Comparison of ENCODE assay signal across 9 mouse cellular contexts in genomic region chr14:41162663-41163062, GRCm38 (mm10). TPM values are rescaled to one million over a fixed set of nuclear protein-coding genes. Genes with fewer than 3 reads are reported as not detected.
A peak's percentile ranks its signal among the peaks of the same experiment; 100 is the strongest.
DNase-seq lines count a peak whose midpoint lies in the region; ATAC-seq and TF ChIP-seq lines count a peak whose summit lies in the region.
"Had no signal": no experiment of that assay in that cellular context is flagged by ENCODE, and none has a peak within 500 bp of the region (broad histone marks: within the 10 kb centered on the region; RNA-seq: fewer than 3 reads in every experiment).

No protein-coding gene starts in this region.

- peak; percentile 76 to 94 for TF ChIP-seq CTCF in CH12.LX (conservative IDR thresholded peaks at IDR 0.05 in 1 of 2, IDR thresholded peaks at IDR 0.05 in 1 of 2; ENCODE audit: low read depth in 2 of 2, low read length in 2 of 2)
- TF ChIP-seq CTCF in bone marrow, adult 2 months (IDR thresholded peaks at IDR 0.05; ENCODE audit: control insufficient read depth, insufficient read depth, low read length) = 0 out of 2 replicates have a peak, but pooled peaks have one; percentile 19

- H3K79me2 ChIP-seq in CH12.LX (replicated peaks; ENCODE audit: control insufficient read depth, extremely low read depth, insufficient read depth, poor library complexity, severe bottlenecking) = no peaks in the 10 kb centered on the region

- DNase-seq in gastrocnemius, adult 18-20 months (ENCODE audit: low spot score) = peak; percentile 1
- DNase-seq in gastrocnemius, postnatal 36 days = no peak
- peak; percentile 61 for DNase-seq in CH12.LX (ENCODE audit: extremely low read depth)
- peak; percentile 38 to 62 for DNase-seq in heart, postnatal 14 days
- peak; percentile 48 for DNase-seq in limb, embryonic 10.5 days (ENCODE audit: low spot score)
- peak; percentile 66 for DNase-seq in retina, embryonic 14.5 days (ENCODE audit: low spot score)

- dilution Hi-C loops in CH12.LX (cut with MboI; ENCODE audit: extremely low pct_ligation_motif_present, extremely low pct_unique_long_range_greater_than_20kb, low sequenced_read_pairs) = no loop called here

- no peak for TF ChIP-seq POLR2A in CH12.LX (IDR thresholded peaks at IDR 0.05; ENCODE audit: low read depth, low read length)
- TF ChIP-seq POLR2A in bone marrow, adult 2 months (IDR thresholded peaks at IDR 0.05; ENCODE audit: borderline replicate concordance, control insufficient read depth, low read depth, low read length) = no peak

- ATAC-seq in erythroid progenitor cell, adult 5-6 weeks (replicated peaks; ENCODE audit: low FRiP score, poor library complexity, severe bottlenecking) = no peak

- H3K36me3 ChIP-seq in CH12.LX (replicated peaks in 1 of 2; ENCODE audit: control insufficient read depth in 1 of 2, insufficient read depth in 1 of 2, low read length in 1 of 2) = no peaks in the 10 kb centered on the region
- H3K36me3 ChIP-seq in limb, embryonic 10.5 days = no peaks in the 10 kb centered on the region

- WGBS in bone marrow, adult 2 months = 14% methylated on average over 2 of the region's 2 CpGs
- 27% methylated on average over 2 of the region's 2 CpGs for WGBS in limb, embryonic 10.5 days

- in situ Hi-C loops in CH12.LX (cut with MboI; ENCODE audit: low pct_ligation_motif_present, low pct_unique_long_range_greater_than_20kb, low sequenced_read_pairs) = loop anchor here (10.0 kb wide), 1 partner anchor 68 kb away; no protein-coding TSS in a partner anchor

- no peak overlapping the region for H3K4me2 ChIP-seq in CH12.LX (ENCODE audit: insufficient read depth, low read depth, poor library complexity, severe bottlenecking)

- H3K4me1 ChIP-seq in CH12.LX (ENCODE audit: control insufficient read depth in 1 of 2, insufficient read depth in 2 of 2) = peaks cover 0 to 7% of the 10 kb centered on the region in 2 experiments; a peak in 2 of 4 replicates
- H3K4me1 ChIP-seq in bone marrow, adult 2 months (ENCODE audit: control insufficient read depth, insufficient read depth, low read length) = no peaks in the 10 kb centered on the region
- no peaks in the 10 kb centered on the region for H3K4me1 ChIP-seq in limb, embryonic 10.5 days

- no peaks in the 10 kb centered on the region for H3K9me3 ChIP-seq in CH12.LX (replicated peaks; ENCODE audit: low read length)
- H3K9me3 ChIP-seq in limb, embryonic 10.5 days (replicated peaks) = no peaks in the 10 kb centered on the region

- no peak overlapping the region for H3K27ac ChIP-seq in CH12.LX (ENCODE audit: insufficient read depth, low read depth)
- no peak overlapping the region for H3K27ac ChIP-seq in bone marrow, adult 2 months (ENCODE audit: control insufficient read depth, insufficient read depth, low read depth, low read length, poor library complexity)
- no peak overlapping the region for H3K27ac ChIP-seq in limb, embryonic 10.5 days

- TF ChIP-seq RAD21 in CH12.LX (IDR thresholded peaks at IDR 0.05; ENCODE audit: low read depth, low read length) = peak; percentile 85

- no peak overlapping the region for H3K4me3 ChIP-seq in CH12.LX (replicated peaks in 1 of 3; ENCODE audit: low read depth in 2 of 3, low read length in 2 of 3, poor library complexity in 1 of 3)
- H3K4me3 ChIP-seq in bone marrow, adult 2 months (replicated peaks; ENCODE audit: control insufficient read depth, low read depth, low read length) = no peak overlapping the region
- H3K4me3 ChIP-seq in limb, embryonic 10.5 days = no peak overlapping the region

- no peaks in the 10 kb centered on the region for H3K27me3 ChIP-seq in CH12.LX (replicated peaks)
- H3K27me3 ChIP-seq in limb, embryonic 10.5 days (ENCODE audit: low read depth, poor library complexity, severe bottlenecking) = no peaks in the 10 kb centered on the region

- intact Hi-C loops in gastrocnemius, postnatal 36 days (cut with DNase I) = no loop called here
- intact Hi-C loops in heart, postnatal 14 days (cut with DNase I) = loop anchor here (1.0 kb wide), 1 partner anchor 34 kb away; no protein-coding TSS in a partner anchor

- H3K9ac ChIP-seq in CH12.LX (ENCODE audit: insufficient read depth, low read depth) = no peak overlapping the region

- TF ChIP-seq EP300 in CH12.LX (IDR thresholded peaks at IDR 0.05; ENCODE audit: low read length) = no peak

TF ChIP-seq in CH12.LX, 34 proteins besides CTCF, POLR2A, EP300 and RAD21:
- TF ChIP-seq HCFC1 (IDR thresholded peaks at IDR 0.05; ENCODE audit: low read depth, low read length) = no peak
- TF ChIP-seq SMC3 (IDR thresholded peaks at IDR 0.05; ENCODE audit: low read depth, low read length) = peak; percentile 84
- TF ChIP-seq BHLHE40 (IDR thresholded peaks at IDR 0.05; ENCODE audit: low read depth, low read length) = no peak
- TF ChIP-seq MAFK (IDR thresholded peaks at IDR 0.05; ENCODE audit: insufficient replicate concordance, low read length) = no peak
- TF ChIP-seq USF1 (IDR thresholded peaks at IDR 0.05; ENCODE audit: low read depth, low read length) = no peak
- TF ChIP-seq JUN (IDR thresholded peaks at IDR 0.05; ENCODE audit: insufficient read depth, low read depth, low read length) = no peak
- no peak for TF ChIP-seq MAX (IDR thresholded peaks at IDR 0.05; ENCODE audit: low read length)
- peak; percentile 35; the same call in 1 of the 2 replicates for TF ChIP-seq ZC3H11A (IDR thresholded peaks at IDR 0.05; ENCODE audit: low read depth, low read length)
- no peak for TF ChIP-seq POLR2AphosphoS2 (IDR thresholded peaks at IDR 0.05; ENCODE audit: low read depth, low read length)
- no peak for TF ChIP-seq TCF12 (IDR thresholded peaks at IDR 0.05; ENCODE audit: low read depth, low read length)
- TF ChIP-seq NRF1 (IDR thresholded peaks at IDR 0.05; ENCODE audit: low read depth, low read length) = peak; percentile 17; the same call in 1 of the 2 replicates
- peak; percentile 33; the same call in 1 of the 2 replicates for TF ChIP-seq NELFE (IDR thresholded peaks at IDR 0.05; ENCODE audit: low read depth, low read length)
- no peak for TF ChIP-seq SIN3A (IDR thresholded peaks at IDR 0.05; ENCODE audit: low read length)

RNA-seq across cellular contexts. Expression of gene Mbl1, which starts 11.4 kb away (rescaled TPM):
- not detected for total RNA-seq in gastrocnemius, adult 18-20 months (2021)
- total RNA-seq in gastrocnemius, postnatal 36 days (2021) = not detected
- total RNA-seq in CH12.LX (2012; rRNA removed) = not detected in 2 replicates
- total RNA-seq in CH12.LX (2014; rRNA removed) = not detected in 2 replicates
- polyA plus RNA-seq in CH12.LX (2012; ENCODE audit: insufficient read length, low read depth) = not detected in 2 replicates
- polyA plus RNA-seq in bone marrow, adult 2 months (2011; ENCODE audit: insufficient read depth, insufficient read length, low replicate concordance, missing spikeins) = 1.1 TPM in 1 of 2 replicates, not detected in the other
- not detected for total RNA-seq in heart, postnatal 14 days (2021)
- polyA plus RNA-seq in limb, embryonic 10.5 days (2016; fragmentation: Nextera tagmentation; extraction: Ambion mirVana) = not detected in 2 replicates
- total RNA-seq in erythroid progenitor cell, adult 5-6 weeks (2015; ENCODE audit: low replicate concordance) = not detected in 2 replicates
- total RNA-seq in erythroid progenitor cell, adult 5-6 weeks (2017; ENCODE audit: low replicate concordance) = not detected in 2 replicates
- polyA plus RNA-seq: stomach, embryonic 14.5 days had no signal

RNA-seq across cellular contexts. Expression of gene Sftpd, which starts 22.3 kb away (rescaled TPM):
- not detected for total RNA-seq in gastrocnemius, adult 18-20 months (2021)
- not detected for total RNA-seq in gastrocnemius, postnatal 36 days (2021)
- total RNA-seq in CH12.LX (2012; rRNA removed) (not detected in 2 replicates), CH12.LX (2014; rRNA removed) (not detected in 2 replicates)
- not detected in 2 replicates for polyA plus RNA-seq in CH12.LX (2012; ENCODE audit: insufficient read length, low read depth)
- polyA plus RNA-seq in bone marrow, adult 2 months (2011; ENCODE audit: insufficient read depth, insufficient read length, low replicate concordance, missing spikeins) = 0.77 and 1.2 TPM in 2 replicates
- total RNA-seq in heart, postnatal 14 days (2021) = under 1 TPM in 1 of 2 experiments, not detected in 1; 0.86 TPM
- not detected in 2 replicates for polyA plus RNA-seq in limb, embryonic 10.5 days (2016; fragmentation: Nextera tagmentation; extraction: Ambion mirVana)
- not detected in 2 replicates for total RNA-seq in erythroid progenitor cell, adult 5-6 weeks (2015; ENCODE audit: low replicate concordance)
- not detected in 2 replicates for total RNA-seq in erythroid progenitor cell, adult 5-6 weeks (2017; ENCODE audit: low replicate concordance)
- polyA plus RNA-seq: stomach, embryonic 14.5 days had no signal

RNA-seq across cellular contexts. Expression of gene Sftpa1, which starts 31.1 kb away (rescaled TPM):
- total RNA-seq in gastrocnemius, adult 18-20 months (2021) = not detected
- not detected for total RNA-seq in gastrocnemius, postnatal 36 days (2021)
- not detected in 2 replicates for total RNA-seq in CH12.LX (2012; rRNA removed)
- total RNA-seq in CH12.LX (2014; rRNA removed) = not detected in 2 replicates
- polyA plus RNA-seq in CH12.LX (2012; ENCODE audit: insufficient read length, low read depth) = not detected in 2 replicates
- polyA plus RNA-seq in bone marrow, adult 2 months (2011; ENCODE audit: insufficient read depth, insufficient read length, low replicate concordance, missing spikeins) = not detected in 2 replicates
- total RNA-seq in heart, postnatal 14 days (2021) = 1 to 10 TPM in 1 of 2 experiments, not detected in 1; 3.4 TPM
- polyA plus RNA-seq in limb, embryonic 10.5 days (2016; fragmentation: Nextera tagmentation; extraction: Ambion mirVana) = not detected in 2 replicates
- not detected in 2 replicates for total RNA-seq in erythroid progenitor cell, adult 5-6 weeks (2015; ENCODE audit: low replicate concordance)
- not detected in 2 replicates for total RNA-seq in erythroid progenitor cell, adult 5-6 weeks (2017; ENCODE audit: low replicate concordance)
- polyA plus RNA-seq: stomach, embryonic 14.5 days had no signal

RNA-seq across cellular contexts. Expression of gene Mat1a, which starts 57.8 kb away (rescaled TPM):
- under 1 TPM in 1 of 2 experiments, not detected in 1; 0.90 TPM for total RNA-seq in gastrocnemius, adult 18-20 months (2021)
- total RNA-seq in gastrocnemius, postnatal 36 days (2021) = under 1 TPM in 1 of 2 experiments, not detected in 1; 0.36 TPM
- total RNA-seq in CH12.LX (2012; rRNA removed) (not detected in 2 replicates), CH12.LX (2014; rRNA removed) (not detected in 2 replicates)
- polyA plus RNA-seq in CH12.LX (2012; ENCODE audit: insufficient read length, low read depth) = not detected in 2 replicates
- polyA plus RNA-seq in bone marrow, adult 2 months (2011; ENCODE audit: insufficient read depth, insufficient read length, low replicate concordance, missing spikeins) = 1.4 and 7.5 TPM in 2 replicates
- total RNA-seq in heart, postnatal 14 days (2021) = under 1 TPM in 1 of 2 experiments, not detected in 1; 0.15 TPM
- not detected in 2 replicates for polyA plus RNA-seq in limb, embryonic 10.5 days (2016; fragmentation: Nextera tagmentation; extraction: Ambion mirVana)
- total RNA-seq in erythroid progenitor cell, adult 5-6 weeks (2015; ENCODE audit: low replicate concordance) = not detected in 2 replicates
- not detected in 2 replicates for total RNA-seq in erythroid progenitor cell, adult 5-6 weeks (2017; ENCODE audit: low replicate concordance)
- polyA plus RNA-seq: stomach, embryonic 14.5 days had no signal

Comparison
In these comparisons a context has a peak if more than half of its experiments do, and no peak if none do; other contexts are left out.
1. DNase-seq: peak in gastrocnemius, adult 18-20 months (single experiment), CH12.LX (single experiment), heart, postnatal 14 days (2 of 2), limb, embryonic 10.5 days (single experiment) and retina, embryonic 14.5 days (single experiment); none in gastrocnemius, postnatal 36 days (0 of 2).